In genomic region chr11:5260942-5261459, GRCm38 (mm10) we compare ENCODE assay signal across 7 mouse cellular contexts. TPM values are rescaled to one million over a fixed set of nuclear protein-coding genes. Genes with fewer than 3 reads are reported as not detected.
DNase-seq lines count a peak whose midpoint lies in the region; ATAC-seq and TF ChIP-seq lines count a peak whose summit lies in the region.

No protein-coding gene starts in this region.

- H3K9me3 ChIP-seq in ES-Bruce4 (replicated peaks; ENCODE audit: control insufficient read depth, insufficient read depth, low read length, poor library complexity, severe bottlenecking): no peaks in the 10 kb centered on the region
- H3K9me3 ChIP-seq in embryonic facial prominence, embryonic 14.5 days (ENCODE audit: control insufficient read depth, low read length): no peaks in the 10 kb centered on the region
- no peaks in the 10 kb centered on the region for H3K9me3 ChIP-seq in limb, embryonic 13.5 days
- no peaks in the 10 kb centered on the region for H3K9me3 ChIP-seq in midbrain, embryonic 12.5 days

- no peak for TF ChIP-seq POLR2A in ES-Bruce4 (IDR thresholded peaks at IDR 0.05; ENCODE audit: insufficient read depth, low read length)

- TF ChIP-seq EP300 in ES-Bruce4 (IDR thresholded peaks at IDR 0.05; ENCODE audit: insufficient read depth, low read depth, low read length): no peak

- H3K36me3 ChIP-seq in ES-Bruce4 (ENCODE audit: control insufficient read depth, insufficient read depth, low read length, poor library complexity, severe bottlenecking): no peaks in the 10 kb centered on the region
- H3K36me3 ChIP-seq in embryonic facial prominence, embryonic 14.5 days (ENCODE audit: control insufficient read depth, insufficient read depth, low read length): no peaks in the 10 kb centered on the region
- no peaks in the 10 kb centered on the region for H3K36me3 ChIP-seq in limb, embryonic 13.5 days
- no peaks in the 10 kb centered on the region for H3K36me3 ChIP-seq in midbrain, embryonic 12.5 days

- peak overlapping the region; percentile 96 for H3K9ac ChIP-seq in ES-Bruce4 (ENCODE audit: low read depth, poor library complexity, severe bottlenecking)
- H3K9ac ChIP-seq in embryonic facial prominence, embryonic 14.5 days (ENCODE audit: low read depth, low read length): peak overlapping the region; percentile 88
- peak overlapping the region; percentile 87 for H3K9ac ChIP-seq in limb, embryonic 13.5 days
- H3K9ac ChIP-seq in midbrain, embryonic 12.5 days (replicated peaks): peak overlapping the region; percentile 86

- whole genome bisulfite sequencing in embryonic facial prominence, embryonic 14.5 days: 1% methylated on average over 29 of the region's 42 CpGs
- under 1% methylated on average over 42 of the region's 42 CpGs for WGBS in limb, embryonic 13.5 days
- WGBS in midbrain, embryonic 12.5 days: 1% methylated on average over 42 of the region's 42 CpGs

- DNase-seq in adrenal gland, adult 2 months: peak; percentile 67
- DNase-seq in embryonic facial prominence, embryonic 14.5 days (ENCODE audit: low spot score): no peak
- peak; percentile 66 for DNase-seq in heart, postnatal 4 days
- peak; percentile 67 for DNase-seq in testis, postnatal 10 days (ENCODE audit: low spot score)

- no peaks in the 10 kb centered on the region for H3K27me3 ChIP-seq in ES-Bruce4 (ENCODE audit: control insufficient read depth, insufficient read depth, low read length, poor library complexity, severe bottlenecking)
- no peaks in the 10 kb centered on the region for H3K27me3 ChIP-seq in embryonic facial prominence, embryonic 14.5 days (replicated peaks; ENCODE audit: control insufficient read depth, insufficient read depth, low read length)
- H3K27me3 ChIP-seq in limb, embryonic 13.5 days: peaks cover 6% of the 10 kb centered on the region
- peaks cover 13% of the 10 kb centered on the region for H3K27me3 ChIP-seq in midbrain, embryonic 12.5 days

- ATAC-seq in embryonic facial prominence, embryonic 14.5 days (ENCODE audit: low read depth): peak; percentile 41
- peak; percentile 13 for ATAC-seq in limb, embryonic 13.5 days (ENCODE audit: low FRiP score, low read depth)
- ATAC-seq in midbrain, embryonic 12.5 days (ENCODE audit: low FRiP score, low read depth): peak; percentile 47

- H3K27ac ChIP-seq in ES-Bruce4 (ENCODE audit: insufficient read depth, low read length): no peak overlapping the region
- H3K27ac ChIP-seq in embryonic facial prominence, embryonic 14.5 days (replicated peaks; ENCODE audit: low read depth, low read length): peak overlapping the region; percentile 85
- no peak overlapping the region for H3K27ac ChIP-seq in limb, embryonic 13.5 days
- H3K27ac ChIP-seq in midbrain, embryonic 12.5 days (replicated peaks): peak overlapping the region; percentile 54

- no peak for TF ChIP-seq CTCF in ES-Bruce4 (IDR thresholded peaks at IDR 0.05; ENCODE audit: low read depth, low read length)

- peak overlapping the region; percentile 98 for H3K4me3 ChIP-seq in ES-Bruce4 (ENCODE audit: low read depth, low read length)
- peak overlapping the region; percentile 76 for H3K4me3 ChIP-seq in embryonic facial prominence, embryonic 14.5 days (ENCODE audit: low read depth, low read length)
- peak overlapping the region; percentile 83 for H3K4me3 ChIP-seq in limb, embryonic 13.5 days
- H3K4me3 ChIP-seq in midbrain, embryonic 12.5 days: peak overlapping the region; percentile 83

- peak overlapping the region; percentile 73 for H3K4me2 ChIP-seq in embryonic facial prominence, embryonic 14.5 days (ENCODE audit: low read depth, low read length)
- peak overlapping the region; percentile 79 for H3K4me2 ChIP-seq in limb, embryonic 13.5 days (replicated peaks)
- peak overlapping the region; percentile 78 for H3K4me2 ChIP-seq in midbrain, embryonic 12.5 days (replicated peaks)

- peaks cover 3% of the 10 kb centered on the region for H3K4me1 ChIP-seq in ES-Bruce4 (ENCODE audit: control insufficient read depth, insufficient read depth, low read length)
- peaks cover 17% of the 10 kb centered on the region for H3K4me1 ChIP-seq in embryonic facial prominence, embryonic 14.5 days (ENCODE audit: control insufficient read depth, insufficient read depth, low read length)
- H3K4me1 ChIP-seq in limb, embryonic 13.5 days: peaks cover 26% of the 10 kb centered on the region
- H3K4me1 ChIP-seq in midbrain, embryonic 12.5 days: peaks cover 23% of the 10 kb centered on the region

RNA-seq across cellular contexts. Expression of gene Kremen1, which starts 0.4 kb away (rescaled TPM):
- 27.8 and 30.2 TPM in 2 replicates for polyA plus RNA-seq in ES-Bruce4 (2011; ENCODE audit: insufficient read depth, insufficient read length, low read depth, missing spikeins)
- total RNA-seq in adrenal gland, adult 2 months (2021): 10 to 100 TPM; 15.8 to 24.6 TPM
- polyA plus RNA-seq in adrenal gland, adult 2 months (2012; rRNA removed): 17.4 and 17.8 TPM in 2 replicates
- 24.1 and 26.7 TPM in 2 replicates for polyA plus RNA-seq in embryonic facial prominence, embryonic 14.5 days (2014; fragmentation: Nextera tagmentation; extraction: Ambion mirVana)
- total RNA-seq in heart, postnatal 4 days (2021): 10 to 100 TPM; 75.7 to 76.7 TPM
- polyA plus RNA-seq in limb, embryonic 13.5 days (2015; fragmentation: Nextera tagmentation; extraction: Ambion mirVana): 20.5 and 24.3 TPM in 2 replicates
- 12.2 and 13.1 TPM in 2 replicates for polyA plus RNA-seq in midbrain, embryonic 12.5 days (2016; fragmentation: Nextera tagmentation; extraction: Ambion mirVana)

Comparison
In these comparisons a context has a peak if more than half of its experiments do, and no peak if none do; other contexts are left out.
1. H3K27ac ChIP-seq: peak in embryonic facial prominence, embryonic 14.5 days (single experiment) and midbrain, embryonic 12.5 days (single experiment); none in ES-Bruce4 (single experiment) and limb, embryonic 13.5 days (single experiment).
2. Peak in every context shown above with its lines, with median percentiles within 50 percentile points of each other: H3K4me3 ChIP-seq, H3K9ac ChIP-seq, ATAC-seq and H3K4me2 ChIP-seq.